Mouse (Mus musculus) testis, postnatal 14 days (tissue): Measurements from ENCODE around the gene Mreg.

Experiments
- DNase-seq: peaks from one replicate; pipeline ENCODE4 v3.0.0; 2021; ENCODE audit warnings: low spot score

Gene Mreg

GRCm38 (mm10) chr1:72191449-72191848 lies 20.7 kb downstream of the Mreg start:
- DNase-seq, result no peak

DNA sequence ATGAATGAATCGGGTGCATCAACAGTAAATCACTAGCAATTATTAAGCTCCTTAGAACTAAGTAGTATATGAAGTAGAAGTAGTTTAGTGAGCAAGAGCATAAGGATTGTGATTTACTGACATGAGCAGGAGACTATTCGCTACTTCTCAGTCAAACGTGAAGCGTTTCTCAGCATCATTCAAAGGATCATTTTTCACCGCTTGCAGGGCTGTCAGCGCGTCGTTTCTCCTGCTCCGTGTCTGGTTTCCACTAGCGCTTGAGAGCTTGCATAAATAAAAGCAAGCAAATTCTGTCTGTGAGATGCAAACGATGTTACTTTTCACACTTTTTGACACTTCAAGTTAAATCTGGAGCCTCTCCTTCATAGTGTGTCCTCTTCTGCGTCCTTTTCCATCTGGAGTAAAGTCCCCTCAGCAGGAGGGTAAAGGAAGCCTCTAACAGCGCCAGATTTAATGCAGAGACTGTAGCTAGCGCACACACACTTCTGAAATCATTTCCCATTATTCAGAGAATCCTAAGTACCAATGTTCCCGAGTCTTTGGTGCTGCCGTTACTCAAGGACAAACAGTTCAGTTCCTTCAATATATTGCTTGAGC lies 23.9 kb downstream of the Mreg start:
- no peak for DNase-seq

DNA sequence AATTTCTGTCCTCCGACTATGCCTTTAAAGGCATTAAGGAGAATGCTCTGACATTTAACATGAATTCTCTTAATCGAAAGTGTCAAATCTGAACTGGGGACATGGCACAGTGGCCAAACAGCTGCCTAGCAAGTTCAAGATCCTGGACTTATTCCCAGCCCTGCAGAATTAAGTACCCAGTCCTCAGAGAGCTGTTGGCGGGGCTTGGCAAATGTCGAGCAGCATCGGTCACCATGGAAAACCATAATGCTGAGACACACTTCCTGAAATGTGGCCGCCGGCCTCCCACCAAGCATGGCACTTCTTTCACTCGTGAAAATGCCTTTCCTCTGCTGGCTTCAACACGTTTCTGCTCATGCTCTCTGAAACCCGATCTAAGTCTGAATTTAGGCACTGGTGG lies 24.6 kb downstream of the Mreg start:
- DNase-seq, result no peak

GRCm38 (mm10) chr1:72186151-72186550 lies 26.0 kb downstream of the Mreg start:
- DNase-seq, result no peak

GRCm38 (mm10) chr1:72183554-72183953 lies 28.6 kb downstream of the Mreg start:
- DNase-seq, result no peak

- no peak for DNase-seq
These were observed 29.1 kb downstream of the Mreg start for GRCm38 (mm10) chr1:72182930-72183499.

GRCm38 (mm10) chr1:72179947-72180346 lies 32.2 kb downstream of the Mreg start:
- no peak for DNase-seq

GRCm38 (mm10) chr1:72176239-72176638 lies 35.9 kb downstream of the Mreg start:
- no peak for DNase-seq

GRCm38 (mm10) chr1:72174183-72174582 lies 37.9 kb downstream of the Mreg start:
- DNase-seq, result no peak

DNA sequence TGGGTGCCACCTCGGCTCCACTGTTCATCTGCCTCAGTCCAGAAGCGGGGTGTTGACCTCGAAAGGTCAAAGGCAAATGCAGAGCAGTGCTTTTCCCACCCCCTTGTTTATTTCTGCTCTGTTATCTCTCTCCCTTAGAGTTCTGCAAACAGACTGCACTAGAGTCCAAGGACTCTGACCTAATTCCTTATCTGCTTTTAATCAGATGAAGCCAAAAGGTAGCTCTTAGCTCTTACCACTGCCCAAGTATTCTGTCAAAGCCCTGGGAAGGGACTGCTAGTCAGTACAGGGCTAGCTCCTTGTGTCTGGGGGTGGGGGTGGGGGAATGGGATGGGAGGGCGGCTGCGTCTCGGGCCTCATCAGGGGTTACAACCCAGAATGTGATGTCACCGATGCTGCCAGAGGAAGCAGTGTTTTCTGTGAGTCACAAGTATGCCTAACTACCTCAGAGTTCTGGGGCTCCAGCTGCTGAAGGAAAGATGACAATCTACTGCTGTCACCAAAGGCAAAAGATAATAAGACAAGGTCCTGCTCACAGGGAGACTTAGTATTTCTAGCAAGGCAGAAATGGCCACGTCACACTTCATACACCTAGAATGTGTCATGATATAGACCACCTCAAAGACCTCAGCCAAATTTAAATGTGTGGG lies 38.6 kb downstream of the Mreg start:
- peak; percentile 16 for DNase-seq

DNA sequence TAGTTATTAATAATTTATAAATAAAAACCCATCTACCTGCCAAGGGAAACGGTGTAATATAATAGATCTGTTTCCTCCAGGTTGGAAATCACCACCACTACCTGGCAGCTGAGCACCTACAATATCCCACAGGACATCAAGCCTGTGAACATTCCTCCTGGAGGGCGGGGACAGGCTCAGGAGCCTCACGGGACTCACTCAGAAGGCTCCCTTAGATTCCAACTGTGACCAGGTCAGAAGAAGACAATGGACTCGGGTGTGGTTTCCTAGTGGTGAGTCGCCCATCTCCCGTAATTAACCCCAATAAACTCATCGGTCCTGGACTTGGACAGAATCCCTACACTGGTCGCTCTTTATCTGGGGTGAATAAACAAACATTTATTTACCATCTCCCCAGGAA lies 39.3 kb downstream of the Mreg start:
- no peak for DNase-seq

DNA sequence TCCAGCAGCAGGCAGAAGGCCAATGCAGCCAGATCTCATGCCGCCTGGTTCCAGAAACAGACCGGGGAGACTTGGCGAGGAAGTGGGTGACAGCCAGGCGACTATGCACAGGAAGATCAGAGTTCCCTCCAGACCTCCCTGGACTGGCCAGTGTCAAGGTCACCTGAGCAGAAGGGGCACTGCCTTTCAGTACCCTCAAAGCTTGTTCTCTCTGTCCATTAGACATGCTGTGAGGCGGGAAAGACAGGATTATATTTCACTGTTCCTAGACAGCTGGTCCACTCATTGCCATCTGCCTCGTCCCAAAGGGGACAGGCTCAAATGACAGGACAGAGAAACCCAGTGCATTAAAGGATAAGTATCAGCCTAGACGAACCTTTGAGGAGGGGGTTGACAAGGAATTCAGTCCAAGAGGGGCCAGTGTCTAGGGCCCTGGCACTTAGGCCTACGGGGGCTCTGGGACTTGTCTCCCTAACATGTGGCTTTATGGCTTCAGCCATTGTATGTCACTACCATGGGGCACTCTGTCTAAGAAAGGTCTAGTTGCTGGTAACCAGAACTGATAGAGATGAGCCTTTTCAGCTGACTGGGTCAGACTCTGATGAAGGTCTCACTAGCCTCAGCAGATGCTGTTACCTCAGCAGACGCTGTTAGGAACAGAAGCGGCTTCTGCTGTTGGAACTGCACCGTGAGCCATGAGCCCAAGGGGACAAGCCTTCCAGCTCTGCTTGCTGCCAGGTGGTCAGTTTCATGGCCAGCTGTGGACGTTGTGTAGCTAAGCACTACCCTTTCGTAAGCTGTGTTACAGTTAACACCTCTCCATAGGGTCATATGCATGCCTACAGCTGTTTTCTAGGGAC lies 40.9 kb downstream of the Mreg start:
- DNase-seq, result no peak

GRCm38 (mm10) chr1:72167024-72167423 lies 45.1 kb downstream of the Mreg start:
- no peak for DNase-seq

DNA sequence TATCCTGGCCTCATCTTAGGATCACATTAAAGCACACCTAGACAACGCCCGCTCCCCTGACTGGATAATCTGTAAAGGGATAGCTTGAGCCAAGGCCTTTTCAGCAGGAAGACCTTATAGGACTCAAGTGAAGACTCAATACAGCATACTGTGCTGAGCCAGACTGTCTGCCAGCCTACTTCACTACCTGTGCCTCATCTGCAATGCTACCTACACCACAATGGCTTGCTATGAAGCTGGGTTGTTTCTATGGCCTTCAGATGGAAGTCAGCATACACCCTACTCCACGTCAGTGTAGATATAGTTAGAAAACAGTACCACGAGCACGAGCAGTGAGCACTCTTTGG lies 45.7 kb downstream of the Mreg start:
- no peak for DNase-seq

- no peak for DNase-seq
These were observed 46.2 kb downstream of the Mreg start for GRCm38 (mm10) chr1:72165723-72166467.

- no peak for DNase-seq
These were observed 51.8 kb downstream of the Mreg start for GRCm38 (mm10) chr1:72160321-72160720.

- no peak for DNase-seq
These were observed 67.1 kb downstream of the Mreg start for GRCm38 (mm10) chr1:72145041-72145440.

GRCm38 (mm10) chr1:72144426-72144825 lies 67.7 kb downstream of the Mreg start:
- DNase-seq, result no peak

- DNase-seq, result no peak
These were observed 70.1 kb downstream of the Mreg start for GRCm38 (mm10) chr1:72141893-72142480.

DNA sequence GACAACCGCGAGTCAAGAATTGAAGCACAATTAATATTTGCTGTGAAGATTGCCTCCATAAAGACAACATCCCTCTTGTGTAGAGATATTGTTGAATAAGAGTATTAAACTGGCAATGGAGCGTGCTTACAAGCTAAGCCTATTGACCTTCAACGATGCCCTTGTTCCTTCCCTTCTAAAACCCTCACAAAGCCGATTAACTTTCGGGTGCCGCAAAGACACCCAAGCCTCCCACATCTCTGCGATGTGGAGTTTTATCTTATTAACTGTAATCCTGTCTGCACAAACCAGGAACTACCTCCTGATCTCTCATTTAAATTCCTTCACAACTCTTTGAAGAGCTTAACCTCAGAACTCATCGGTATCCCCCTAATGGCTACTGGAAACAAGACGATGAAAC lies 76.0 kb downstream of the Mreg start:
- DNase-seq, result no peak

GRCm38 (mm10) chr1:72134534-72134933 lies 77.6 kb downstream of the Mreg start:
- no peak for DNase-seq
